Mouse (Mus musculus) olfactory bulb, adult 2 months (tissue): ENCODE measurements around the gene Sdf2. TPM values are rescaled to one million over a fixed set of nuclear protein-coding genes. Genes with fewer than 3 reads are reported as not detected.
A peak's percentile ranks its signal among the peaks of the same experiment; 100 is the strongest.
"Not testable (repeated sequence)": the region's sequence is repeated elsewhere in the genome, so short reads cannot be mapped to it uniquely, and the experiment has no call there.

Source experiments
- H3K27ac ChIP-seq: fragments of 200-500 bp; 2 replicates; pipeline ENCODE4 v1.5.1; 2012; ENCODE audit warnings: low read depth, low read length; ENCODE audit not compliant: insufficient read depth
- H3K4me1 ChIP-seq: fragments of 200-500 bp; 2 replicates; pipeline ENCODE4 v1.6.1; 2012; ENCODE audit warnings: low read length; ENCODE audit not compliant: control insufficient read depth, insufficient read depth
- H3K4me3 ChIP-seq: fragments of 200-500 bp; 2 replicates; pipeline ENCODE4 v1.5.1; 2012; ENCODE audit warnings: mild to moderate bottlenecking, low read depth, low read length, moderate library complexity; ENCODE audit not compliant: insufficient read depth
- CTCF ChIP-seq: fragments of 200-500 bp; IDR thresholded peaks from 2 replicates; pipeline ENCODE4 v1.5.1; 2012; ENCODE audit warnings: low read depth, mild to moderate bottlenecking, low read length, moderate library complexity; ENCODE audit not compliant: insufficient read depth
- POLR2A ChIP-seq: fragments of 200-500 bp; IDR thresholded peaks from 2 replicates; pipeline ENCODE4 v1.6.1; 2012; ENCODE audit warnings: mild to moderate bottlenecking, low read depth, low read length, moderate library complexity; ENCODE audit not compliant: insufficient read depth
- WGBS: fragments of 180-500 bp; shearing (Covaris S2); methylation state at CpG from one replicate; pipeline ENCODE4 v1.1.7; 2018; 5-methylcytosine and 5-hydroxymethylcytosine counted together
- polyA plus RNA-seq: library from polyadenylated mRNA; stranded (reverse); fragments of >200 nt; gene quantifications from 2 replicates; pipeline ENCODE4 v1.2.4, GENCODE M21; 2012; ENCODE audit warnings: low replicate concordance; ENCODE audit not compliant: missing spikeins, insufficient read depth, insufficient read length

Sdf2 gene
- polyA plus RNA-seq, 1 experiment: not detected

DNA sequence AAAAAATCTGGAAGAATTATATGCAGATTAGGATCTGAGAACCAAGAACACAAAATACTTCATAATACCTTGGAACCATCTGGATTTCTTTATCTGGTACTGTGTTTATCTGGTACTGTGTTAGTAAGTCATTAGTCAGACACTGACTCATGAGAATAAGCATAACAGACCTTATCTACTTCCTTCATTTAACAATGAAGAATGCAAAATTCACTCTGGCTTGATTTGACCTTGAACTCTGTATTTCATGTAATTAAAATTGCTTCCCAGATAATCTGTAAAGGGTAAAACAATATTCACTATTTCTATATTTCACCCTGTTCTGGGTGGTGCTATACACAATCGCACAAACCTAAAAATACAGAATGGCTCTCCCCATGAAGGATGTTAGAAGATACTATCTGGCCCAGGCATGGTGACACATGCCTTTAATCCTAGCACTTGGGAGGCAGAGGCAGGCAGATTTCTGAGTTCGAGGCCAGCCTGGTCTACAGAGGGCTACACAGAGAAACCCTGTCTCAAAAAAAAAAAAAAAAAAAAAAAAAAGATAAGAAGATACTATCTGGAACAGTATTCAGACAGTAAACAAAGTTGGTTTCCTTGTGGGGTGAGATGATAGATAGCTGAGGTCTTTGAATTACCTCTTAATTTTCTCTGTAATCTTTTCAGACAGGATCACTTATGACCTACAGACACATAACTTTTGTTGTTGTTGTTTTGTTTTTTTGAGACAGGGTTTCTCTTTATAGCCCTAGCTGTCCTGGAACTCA lies 15.1 kb downstream of the Sdf2 start:
- 84% methylated on average over 2 of the region's 2 CpGs for WGBS
- H3K4me1 ChIP-seq: peaks cover 7% of the 10 kb centered on the region; the same call in 1 of the 2 replicates
- peak overlapping the region; percentile 60; the same call in 1 of the 2 replicates for H3K27ac ChIP-seq
- TF ChIP-seq CTCF: no peak
- no peak for TF ChIP-seq POLR2A
- peak overlapping the region; percentile 92 for H3K4me3 ChIP-seq

DNA sequence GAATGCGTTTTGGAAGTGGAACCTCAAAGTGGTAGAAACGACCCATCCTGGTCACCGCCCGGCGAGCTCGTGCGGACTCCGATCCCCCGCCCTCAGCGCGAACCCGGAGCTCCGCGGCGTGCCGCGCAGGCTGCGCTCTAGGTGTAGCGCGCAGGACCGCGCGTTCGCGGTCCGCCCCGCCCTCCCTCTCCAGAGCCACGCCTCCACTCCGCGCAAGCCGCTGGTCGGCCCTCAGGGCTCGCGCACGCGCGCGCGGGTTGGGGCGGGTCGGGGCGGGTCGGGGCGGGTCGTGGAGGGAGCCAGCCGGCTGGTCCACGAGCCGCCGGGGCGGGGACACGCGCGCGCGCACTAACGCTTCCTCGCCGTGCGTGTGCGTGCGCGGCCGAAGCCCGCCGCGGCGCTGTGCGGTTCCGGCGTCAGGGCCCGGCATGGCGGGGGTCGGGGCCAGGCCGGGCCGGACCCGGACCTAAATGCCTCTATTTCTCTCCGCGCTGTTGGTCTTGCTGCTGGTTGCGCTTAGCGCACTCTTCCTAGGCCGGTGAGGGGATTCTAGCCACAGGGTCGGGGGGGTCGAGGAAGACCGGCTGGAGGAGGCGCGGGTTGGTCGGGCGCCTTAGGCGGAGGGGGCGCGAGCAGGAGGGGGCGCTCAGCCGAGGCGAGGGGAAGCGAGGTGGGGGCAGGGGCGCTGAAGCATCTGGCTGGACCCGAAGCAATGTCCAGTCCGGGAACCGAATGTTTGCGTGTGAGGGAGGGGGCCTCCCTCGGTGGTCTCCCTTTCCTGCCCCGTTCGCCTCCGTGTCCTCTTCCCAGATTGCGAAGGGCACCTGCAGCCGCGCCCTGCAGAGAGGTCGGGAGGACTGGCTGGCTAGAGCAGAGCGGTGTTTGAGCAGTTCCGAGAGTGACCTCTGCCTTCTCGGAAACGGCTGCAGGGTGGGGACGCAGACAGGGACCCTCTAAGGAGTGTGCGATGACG lies 16.1 kb downstream of the Sdf2 start, which contains the start of gene 2610507B11Rik:
Gene 2610507B11Rik (plus strand): TSS at position 373 of the 973 bp plus-strand sequence.
- TF ChIP-seq CTCF (no peak), POLR2A (peak; percentile 94)
- peak within 1 kb of the TSS; percentile 92 for H3K4me3 ChIP-seq
- H3K4me1 ChIP-seq: peaks cover 10% of the 10 kb centered on the region; the same call in 1 of the 2 replicates
- H3K27ac ChIP-seq: peak within 1 kb of the TSS; percentile 73
- WGBS: under 1% methylated on average over 114 of the region's 115 CpGs

GRCm38 (mm10) chr11:78262550-78262949 lies 17.0 kb downstream of the Sdf2 start:
- H3K4me3 ChIP-seq: peak overlapping the region; percentile 46
- TF ChIP-seq CTCF (peak; percentile 22; the same call in 1 of the 2 replicates), POLR2A (no peak)
- H3K4me1 ChIP-seq: peaks cover 10% of the 10 kb centered on the region; the same call in 1 of the 2 replicates
- peak overlapping the region; percentile 28; the same call in 1 of the 2 replicates for H3K27ac ChIP-seq
- 1% methylated on average over 8 of the region's 8 CpGs for WGBS

DNA sequence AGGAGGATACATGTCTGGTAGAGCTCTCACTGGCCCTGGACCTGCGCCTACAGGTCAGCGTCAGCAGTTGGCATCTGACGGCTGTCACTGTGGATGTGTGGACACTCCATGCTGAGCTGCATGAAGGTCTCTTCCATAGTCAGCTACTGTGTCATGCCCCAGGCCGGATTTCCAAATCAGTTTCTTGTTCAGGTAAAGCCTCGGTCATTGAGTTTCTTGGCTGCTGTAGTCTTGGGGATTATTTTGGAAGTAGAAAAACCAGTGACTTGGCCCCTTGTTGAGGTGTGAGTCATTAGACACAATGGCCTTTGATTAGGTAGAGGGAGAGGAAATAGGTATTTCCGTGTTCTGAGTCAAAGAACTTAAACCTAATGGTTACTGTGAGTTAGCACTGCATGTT lies 20.0 kb downstream of the Sdf2 start:
- H3K27ac ChIP-seq: no peak overlapping the region
- no peak overlapping the region for H3K4me3 ChIP-seq
- WGBS: 76% methylated on average over 6 of the region's 6 CpGs
- TF ChIP-seq CTCF (no peak), POLR2A (no peak)
- peaks cover 10% of the 10 kb centered on the region; the same call in 1 of the 2 replicates for H3K4me1 ChIP-seq

GRCm38 (mm10) chr11:78271986-78272385 lies 26.4 kb downstream of the Sdf2 start:
- Histone ChIP-seq H3K27ac (no peak overlapping the region), H3K4me3 (no peak overlapping the region), H3K4me1 (peaks cover 16% of the 10 kb centered on the region)
- TF ChIP-seq POLR2A (no peak), CTCF (no peak)
- 36% methylated on average over 13 of the region's 13 CpGs for WGBS

GRCm38 (mm10) chr11:78275596-78275995 lies 30.1 kb downstream of the Sdf2 start:
- peaks cover 16% of the 10 kb centered on the region for H3K4me1 ChIP-seq
- no peak overlapping the region for H3K27ac ChIP-seq
- H3K4me3 ChIP-seq: no peak overlapping the region
- no peak for TF ChIP-seq POLR2A
- TF ChIP-seq CTCF: no peak
- WGBS: 100% methylated on average over 1 of the region's 1 CpGs

- H3K4me3 ChIP-seq: not testable (repeated sequence)
- H3K4me1 ChIP-seq: peaks cover 16% of the 10 kb centered on the region
- WGBS: 95% methylated on average over 4 of the region's 4 CpGs
These were observed 30.6 kb downstream of the Sdf2 start for GRCm38 (mm10) chr11:78276169-78276568.

GRCm38 (mm10) chr11:78278853-78279252 lies 33.3 kb downstream of the Sdf2 start:
- 81% methylated on average over 7 of the region's 7 CpGs for WGBS
- no peaks in the 10 kb centered on the region for H3K4me1 ChIP-seq
- no peak overlapping the region for H3K4me3 ChIP-seq
- TF ChIP-seq POLR2A (no peak), CTCF (no peak)
- H3K27ac ChIP-seq: no peak overlapping the region

More at GRCm38 (mm10) chr11:78276169-78276568, 30.6 kb downstream of the Sdf2 start:
- H3K27ac ChIP-seq: not testable (repeated sequence)
